Mouse (Mus musculus) adrenal gland, adult 10 weeks (tissue): ENCODE results near the gene Gpr137b. TPM values are rescaled to one million over a fixed set of nuclear protein-coding genes. Genes with fewer than 3 reads are reported as not detected.

Experiments used
- polyA plus RNA-seq: library from polyadenylated mRNA; stranded (reverse); fragments of 350-450 nt; fragmentation: Illumina TruSeq; extraction: RNeasy Lipid Tissue Mini Kit (QIAGEN cat#74804); gene quantifications from one replicate; pipeline ENCODE4 v1.2.3, GENCODE M21; 2014; ENCODE audit warnings: low read depth, low replicate concordance

Gpr137b gene
- polyA plus RNA-seq, result 19.5 TPM

GRCm38 (mm10) chr13:13393228-13394095 is at the start of gene Gpr137b:
Gene Gpr137b (minus strand): TSS chr13:13394014.

GRCm38 (mm10) chr13:13437460-13438015 is 43.7 kb upstream of the Gpr137b start, which contains the start of gene Nid1:
Gene Nid1 (plus strand): TSS chr13:13437551.

Other genes starting within 250 kb of the Gpr137b start
- not detected for gene Prl2c5, start 211.3 kb downstream of the Gpr137b start, polyA plus RNA-seq
- gene Nid1, start 43.5 kb upstream of the Gpr137b start, polyA plus RNA-seq, result 95.7 TPM
- 13.9 TPM for gene Lyst, start 196.4 kb upstream of the Gpr137b start, polyA plus RNA-seq